Mouse (Mus musculus) megakaryocyte, embryonic 14.5 days (primary cell): ENCODE data around the gene Slc38a1. TPM values are rescaled to one million over a fixed set of nuclear protein-coding genes. Genes with fewer than 3 reads are reported as not detected.

Experiments
- H3K27me3 ChIP-seq: replicated peaks from 2 replicates; pipeline ENCODE3; 2012; ENCODE audit warnings: inconsistent platforms
- H3K36me3 ChIP-seq: replicated peaks from 2 replicates; pipeline ENCODE3; 2012; ENCODE audit warnings: low read length, inconsistent platforms, mixed read lengths
- H3K4me1 ChIP-seq: 2 replicates; pipeline ENCODE4 v1.6.1; 2012; ENCODE audit warnings: inconsistent platforms
- H3K4me3 ChIP-seq: replicated peaks from 2 replicates; pipeline ENCODE3; 2012; ENCODE audit warnings: moderate library complexity, mild to moderate bottlenecking, inconsistent platforms
- H3K9me3 ChIP-seq: 2 replicates; pipeline ENCODE4 v1.6.1; 2012; ENCODE audit warnings: inconsistent platforms
- FLI1 ChIP-seq: IDR thresholded peaks from 2 replicates; pipeline ENCODE4 v1.6.1; 2012; ENCODE audit warnings: low read length, inconsistent platforms, mixed read lengths
- GATA1 ChIP-seq: IDR thresholded peaks from 3 replicates; pipeline ENCODE4 v1.6.1; 2012; ENCODE audit warnings: mixed read lengths, low read length, inconsistent platforms, borderline replicate concordance
- polyA plus RNA-seq: library from polyadenylated mRNA; stranded (reverse); fragments of >175 nt; gene quantifications from 2 replicates; pipeline ENCODE4 v1.2.3, GENCODE M21; 2012; ENCODE audit warnings: low replicate concordance; ENCODE audit not compliant: insufficient read depth

Gene Slc38a1
- 22.9 and 64.1 TPM in 2 replicates for polyA plus RNA-seq

DNA sequence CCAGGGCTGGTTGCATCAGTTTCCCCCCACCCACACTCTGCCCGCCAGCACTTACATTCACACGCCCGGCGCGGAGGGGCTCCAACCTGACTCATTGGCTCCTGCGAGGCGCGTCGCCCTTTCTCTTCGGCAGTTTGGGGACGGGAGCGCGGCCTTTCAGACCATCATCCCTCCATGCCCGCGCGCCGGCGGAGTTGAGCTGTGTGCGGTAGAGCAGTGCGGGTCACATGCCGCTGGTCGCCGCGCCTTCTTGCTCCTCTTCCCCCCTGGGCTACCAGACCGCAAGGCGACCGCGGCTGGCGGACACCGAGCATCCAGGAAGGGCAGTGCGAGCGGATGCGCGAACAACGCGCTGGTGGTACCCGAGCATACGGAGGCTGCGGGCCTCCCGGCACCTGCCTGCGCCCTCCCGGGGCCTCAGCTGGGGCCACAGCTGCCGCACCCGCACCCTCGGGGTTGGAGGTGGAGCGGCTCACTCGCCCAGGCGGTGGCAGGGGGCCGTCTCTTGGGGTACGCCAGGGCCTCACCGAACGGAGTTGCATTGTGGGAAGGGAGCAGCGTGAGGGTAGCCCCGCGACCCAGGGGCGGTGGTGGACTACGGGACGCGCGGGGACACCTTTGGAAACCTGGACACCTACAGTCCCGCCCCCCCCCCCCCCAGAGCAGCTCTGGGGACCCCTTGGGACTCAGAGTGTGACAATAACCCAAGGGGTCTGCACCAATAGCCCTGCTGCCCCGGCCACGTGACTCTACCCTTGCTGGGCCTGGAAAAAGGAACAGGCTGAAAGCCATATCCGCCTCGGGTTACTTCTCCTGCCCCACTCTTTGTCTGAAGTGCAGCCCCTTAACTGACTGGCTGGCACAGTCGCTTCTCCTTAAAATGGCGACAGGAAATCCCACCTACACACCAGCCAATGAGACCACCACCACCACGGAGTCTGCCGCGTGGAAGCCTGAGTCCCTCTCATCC lies at the start of gene Slc38a1:
Slc38a1 (minus strand) TSS at position 478 of the 970 bp plus-strand sequence.
- H3K27me3 ChIP-seq, result no peaks in the 10 kb centered on the region
- TF ChIP-seq FLI1 (no peak), GATA1 (no peak)
- H3K9me3 ChIP-seq, result no peaks in the 10 kb centered on the region
- peaks cover 13% of the 10 kb centered on the region for H3K36me3 ChIP-seq
- H3K4me3 ChIP-seq, result peak within 1 kb of the TSS; percentile 99
- H3K4me1 ChIP-seq, result peaks cover 57% of the 10 kb centered on the region

DNA sequence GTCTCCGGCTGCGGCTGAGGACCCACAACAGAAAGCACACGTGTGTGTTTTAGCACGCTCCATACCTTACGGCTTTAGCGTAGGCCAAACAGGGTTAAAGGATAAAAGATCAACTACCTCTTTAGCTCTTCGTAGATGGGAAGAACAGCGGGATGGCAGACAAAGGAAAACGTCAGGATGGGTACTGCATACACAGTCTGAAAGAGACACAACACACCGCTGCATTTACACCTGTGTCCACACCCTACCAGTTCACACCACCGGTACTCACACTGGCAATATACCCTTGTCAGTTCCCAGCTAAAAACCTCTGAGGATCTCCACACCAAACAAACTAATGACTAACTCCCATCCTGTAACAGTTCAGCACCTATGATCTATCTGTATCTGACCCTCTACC lies 49.7 kb upstream of the Slc38a1 start:
- peaks cover 100% of the 10 kb centered on the region for H3K36me3 ChIP-seq
- no peaks in the 10 kb centered on the region for H3K9me3 ChIP-seq
- TF ChIP-seq FLI1 (no peak), GATA1 (no peak)
- peaks cover 38% of the 10 kb centered on the region for H3K4me1 ChIP-seq
- no peaks in the 10 kb centered on the region for H3K27me3 ChIP-seq
- no peak overlapping the region for H3K4me3 ChIP-seq

DNA sequence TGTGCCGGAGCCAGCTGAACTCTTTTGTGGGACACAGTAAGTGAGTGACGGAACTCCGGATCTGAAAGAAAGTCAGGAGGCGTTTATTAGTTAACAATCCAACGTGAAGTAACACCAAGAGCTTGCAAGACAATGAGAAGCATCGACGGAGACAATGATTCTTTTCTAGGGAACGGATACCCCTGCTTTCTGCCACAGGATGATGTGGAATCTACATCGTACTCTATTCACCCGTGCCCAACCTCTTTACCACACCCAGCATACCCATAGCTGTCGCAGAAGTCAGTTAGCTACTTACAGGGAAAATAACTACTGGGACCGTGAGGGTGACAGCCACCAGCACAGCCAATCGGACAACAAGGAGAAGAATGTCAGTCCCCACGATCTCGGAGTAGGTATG lies 48.7 kb upstream of the Slc38a1 start:
- TF ChIP-seq FLI1, result no peak
- no peak for TF ChIP-seq GATA1
- Histone ChIP-seq H3K27me3 (no peaks in the 10 kb centered on the region), H3K4me1 (peaks cover 28% of the 10 kb centered on the region)

DNA sequence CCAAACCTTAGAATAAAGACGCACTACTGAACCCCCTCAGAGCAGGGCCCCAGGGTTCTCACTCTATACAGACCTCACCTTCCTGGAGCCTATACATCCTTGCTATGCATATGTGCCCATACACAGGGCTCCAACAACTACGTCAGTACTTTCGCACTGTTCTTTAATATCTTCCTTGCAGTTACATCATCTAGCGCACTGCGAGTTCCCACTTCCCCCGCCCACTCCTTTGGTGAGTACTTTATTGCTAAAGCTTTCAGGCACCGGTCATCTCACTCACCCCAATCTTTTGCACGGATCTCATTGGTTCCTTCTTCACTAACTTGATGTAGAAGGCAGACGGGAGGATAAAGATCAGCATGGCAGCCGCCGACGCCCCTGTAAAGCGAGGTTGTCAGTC lies 48.1 kb upstream of the Slc38a1 start:
- Histone ChIP-seq H3K9me3 (no peaks in the 10 kb centered on the region), H3K4me3 (no peak overlapping the region), H3K4me1 (peaks cover 22% of the 10 kb centered on the region), H3K27me3 (no peaks in the 10 kb centered on the region), H3K36me3 (peaks cover 94% of the 10 kb centered on the region)
- TF ChIP-seq GATA1 (no peak), FLI1 (no peak)

More for the DNA sequence above, 48.7 kb upstream of the Slc38a1 start:
- no peak overlapping the region for H3K4me3 ChIP-seq
- H3K9me3 ChIP-seq, result no peaks in the 10 kb centered on the region
- H3K36me3 ChIP-seq, result peaks cover 98% of the 10 kb centered on the region

DNA sequence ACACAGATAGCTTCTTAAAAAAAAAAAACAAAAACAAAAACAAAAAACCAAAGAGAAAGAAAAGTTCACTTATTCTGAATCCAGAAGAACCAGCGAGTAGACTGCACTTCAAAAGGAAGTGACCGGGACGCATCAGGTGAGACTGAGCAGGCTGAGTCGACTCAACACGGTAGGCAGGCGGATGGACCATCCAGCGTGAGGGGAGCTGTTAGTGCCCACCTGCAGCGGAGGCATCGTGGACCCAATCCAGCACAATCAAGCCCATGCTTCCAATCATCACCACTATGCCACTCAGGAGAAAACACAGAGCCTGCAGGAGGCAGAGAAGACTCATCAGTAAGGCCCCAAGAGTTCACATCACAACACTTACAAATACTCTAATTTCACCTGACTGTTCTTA lies 47.2 kb upstream of the Slc38a1 start:
- Histone ChIP-seq H3K4me3 (no peak overlapping the region), H3K4me1 (peaks cover 20% of the 10 kb centered on the region), H3K9me3 (no peaks in the 10 kb centered on the region), H3K36me3 (peaks cover 85% of the 10 kb centered on the region), H3K27me3 (no peaks in the 10 kb centered on the region)
- TF ChIP-seq GATA1 (no peak), FLI1 (no peak)

DNA sequence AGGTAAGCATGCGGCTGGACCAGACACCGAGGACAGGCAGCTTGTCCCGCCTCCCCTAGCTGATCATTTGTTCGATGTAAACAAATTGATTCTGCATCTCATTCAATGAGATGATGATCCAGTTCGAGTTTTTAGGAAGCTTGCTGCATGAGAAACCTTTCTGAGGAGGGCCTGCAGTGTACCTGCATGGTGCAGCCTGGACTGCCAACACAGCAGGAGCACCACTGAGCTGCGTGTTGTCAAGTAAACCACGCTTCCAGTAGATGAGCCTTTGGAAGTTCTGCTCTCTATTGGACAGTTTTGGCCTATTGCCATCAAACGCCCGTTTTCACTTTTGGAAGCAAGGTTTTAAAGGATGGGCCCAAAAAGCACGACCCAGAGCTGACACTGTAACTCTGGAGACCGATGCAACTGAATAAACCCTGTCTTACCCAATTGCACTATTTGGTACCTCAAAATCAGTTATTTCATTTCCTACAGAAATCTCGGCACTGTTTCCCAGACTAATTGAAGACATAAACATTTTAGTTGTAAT lies 46.1 kb upstream of the Slc38a1 start:
- Histone ChIP-seq H3K9me3 (no peaks in the 10 kb centered on the region), H3K4me1 (peaks cover 30% of the 10 kb centered on the region), H3K4me3 (no peak overlapping the region), H3K27me3 (no peaks in the 10 kb centered on the region), H3K36me3 (peaks cover 74% of the 10 kb centered on the region)
- TF ChIP-seq FLI1 (no peak), GATA1 (no peak)

DNA sequence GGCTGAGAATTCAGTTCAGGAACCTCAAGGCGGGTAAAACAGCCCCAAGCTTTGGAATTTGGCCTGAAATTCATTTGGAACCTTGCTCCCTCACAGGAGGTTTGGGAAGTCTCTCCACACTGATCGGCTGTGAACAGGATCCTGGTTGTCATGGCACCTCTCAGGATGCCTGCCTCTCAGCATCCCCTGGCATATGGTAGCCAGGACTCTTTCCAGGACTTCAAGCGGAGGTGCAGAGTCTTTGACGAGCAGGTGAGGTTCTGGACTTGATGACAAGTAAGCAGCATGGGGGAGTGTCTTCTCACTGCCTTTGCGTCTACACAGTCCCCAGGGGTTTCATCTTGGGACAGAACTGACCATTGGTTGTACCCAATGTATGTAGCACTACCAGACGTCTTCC lies 45.3 kb upstream of the Slc38a1 start:
- Histone ChIP-seq H3K4me3 (no peak overlapping the region), H3K36me3 (peaks cover 66% of the 10 kb centered on the region)
- TF ChIP-seq FLI1, result no peak
- no peak for TF ChIP-seq GATA1

DNA sequence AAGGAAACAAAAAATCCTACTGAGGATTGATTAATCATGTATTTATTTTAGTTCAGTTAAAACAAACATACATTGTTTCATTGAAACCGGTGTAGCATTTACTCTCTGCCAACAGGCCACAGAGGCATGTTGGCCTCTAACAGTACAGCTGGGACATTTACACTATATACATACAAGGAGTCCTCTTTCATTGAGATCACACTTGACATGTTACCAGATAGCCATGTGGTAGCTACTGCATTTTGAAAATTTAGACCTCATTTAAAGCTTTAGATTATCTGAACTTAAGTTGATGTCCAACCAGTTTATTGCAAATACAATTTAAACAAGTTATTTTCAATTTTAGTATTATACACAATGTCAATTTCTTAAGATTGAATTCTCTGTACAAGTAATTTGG lies 44.7 kb upstream of the Slc38a1 start:
- Histone ChIP-seq H3K4me1 (peaks cover 29% of the 10 kb centered on the region), H3K27me3 (no peaks in the 10 kb centered on the region), H3K4me3 (no peak overlapping the region), H3K9me3 (no peaks in the 10 kb centered on the region), H3K36me3 (peaks cover 59% of the 10 kb centered on the region)
- TF ChIP-seq GATA1 (no peak), FLI1 (no peak)

More for the DNA sequence above, 45.3 kb upstream of the Slc38a1 start:
- Histone ChIP-seq H3K4me1 (peaks cover 31% of the 10 kb centered on the region), H3K9me3 (no peaks in the 10 kb centered on the region), H3K27me3 (no peaks in the 10 kb centered on the region)

DNA sequence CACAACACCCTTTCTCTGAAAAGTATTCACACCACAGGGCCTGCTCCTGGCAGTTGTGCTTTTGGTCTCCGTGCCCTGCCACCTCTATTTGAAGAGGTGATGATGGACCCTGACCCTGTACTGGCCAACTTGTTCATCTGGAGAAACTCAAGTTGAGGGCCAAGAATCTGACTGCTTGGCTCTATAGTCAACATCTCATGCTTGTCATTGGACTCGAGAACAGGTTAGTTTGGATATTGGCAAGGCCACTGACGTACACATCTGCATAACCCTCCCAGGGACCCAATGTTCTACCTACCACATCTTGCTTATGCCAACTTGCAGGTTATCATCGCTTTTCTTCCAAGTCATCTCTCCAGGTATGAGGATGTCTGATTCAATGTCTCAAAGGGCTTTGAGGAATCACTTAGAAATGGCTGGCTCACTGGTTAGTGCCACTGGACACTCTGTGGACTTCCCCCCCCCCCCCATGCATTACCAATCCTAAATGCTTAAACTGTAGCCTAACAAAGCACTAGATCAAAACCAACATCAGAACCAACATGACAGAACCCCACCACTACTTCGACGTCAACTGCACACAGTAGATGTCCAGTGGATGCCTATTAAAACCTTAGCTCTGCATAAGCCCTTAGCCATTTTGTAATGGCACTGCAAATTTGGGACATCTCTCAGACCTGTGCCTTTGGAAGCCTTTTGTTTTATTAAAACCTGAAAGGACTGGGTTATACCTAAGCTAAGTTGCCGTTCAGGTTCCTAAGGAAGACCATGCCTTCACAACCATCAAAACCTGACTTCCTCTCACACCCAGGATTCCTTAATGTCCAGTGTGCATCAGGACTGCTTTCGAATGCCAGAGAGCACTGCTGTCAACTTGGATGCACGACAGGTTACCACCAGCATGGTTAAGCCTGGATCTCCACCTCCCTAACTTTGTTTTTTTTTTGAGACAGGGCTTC lies 43.8 kb upstream of the Slc38a1 start:
- peaks cover 50% of the 10 kb centered on the region for H3K36me3 ChIP-seq
- H3K4me3 ChIP-seq, result no peak overlapping the region
- H3K9me3 ChIP-seq, result no peaks in the 10 kb centered on the region
- peaks cover 34% of the 10 kb centered on the region for H3K4me1 ChIP-seq
- TF ChIP-seq FLI1 (no peak), GATA1 (no peak)
- peaks cover 2% of the 10 kb centered on the region for H3K27me3 ChIP-seq
